31 mouse cellular contexts compared by ENCODE assay signal in genomic region chr5:4735461-4735860, GRCm38 (mm10). TPM values are rescaled to one million over a fixed set of nuclear protein-coding genes. Genes with fewer than 3 reads are reported as not detected.
DNase-seq lines count a peak whose midpoint lies in the region; ATAC-seq lines count a peak whose summit lies in the region.
"Had no signal": no experiment of that assay in that cellular context is flagged by ENCODE, and none has a peak within 500 bp of the region (broad histone marks: within the 10 kb centered on the region; RNA-seq: fewer than 3 reads in every experiment).

No protein-coding gene starts in this region.

- no peaks in the 10 kb centered on the region for H3K27me3 ChIP-seq in kidney, embryonic 14.5 days (ENCODE audit: control insufficient read depth, insufficient read depth, low read length)
- H3K27me3 ChIP-seq: CH12.LX; forebrain, embryonic 13.5 days; heart, embryonic 12.5 days; heart, embryonic 15.5 days; Patski had no signal

- no peak overlapping the region for H3K27ac ChIP-seq in kidney, embryonic 14.5 days (ENCODE audit: low read depth, low read length)
- H3K27ac ChIP-seq: embryonic facial prominence, embryonic 13.5 days; forebrain, embryonic 10.5 days; forebrain, embryonic 13.5 days; gastrocnemius, adult 2 months; heart, embryonic 15.5 days; hindbrain, embryonic 10.5 days; hindbrain, embryonic 13.5 days had no signal

- 76% methylated on average over 7 of the region's 7 CpGs for WGBS in kidney, embryonic 14.5 days

- H3K4me2 ChIP-seq in kidney, embryonic 14.5 days (replicated peaks; ENCODE audit: low read depth, low read length), result no peak overlapping the region
- H3K4me2 ChIP-seq: embryonic facial prominence, embryonic 13.5 days; forebrain, embryonic 13.5 days; heart, embryonic 12.5 days; heart, embryonic 15.5 days; hindbrain, embryonic 13.5 days had no signal

- no peak overlapping the region for H3K4me3 ChIP-seq in kidney, embryonic 14.5 days (ENCODE audit: low read length)
- H3K4me3 ChIP-seq: embryonic facial prominence, embryonic 13.5 days; forebrain, embryonic 10.5 days; forebrain, embryonic 13.5 days; gastrocnemius, adult 2 months; heart, embryonic 12.5 days; heart, embryonic 15.5 days; hindbrain, embryonic 10.5 days; hindbrain, embryonic 13.5 days had no signal

- no peaks in the 10 kb centered on the region; the same call in 1 of the 2 replicates for H3K4me1 ChIP-seq in kidney, embryonic 14.5 days (ENCODE audit: control insufficient read depth, insufficient read depth, low read length)

- DNase-seq in kidney, adult 11 months, result peak; percentile 46
- DNase-seq in kidney, adult 8-10 months, result peak; percentile 54 to 69
- no peak for DNase-seq in kidney, postnatal 4 days
- DNase-seq in kidney, postnatal 14 days, result peak; percentile 14
- DNase-seq in urinary bladder, postnatal 25 days (ENCODE audit: low spot score), result no peak
- DNase-seq: adrenal gland, postnatal 10 days; adrenal gland, postnatal 36 days; B cell, adult 2 months; cerebellum, adult 11 months; cerebellum, adult 2 months; cerebellum, adult 9-11 months; cerebellum, postnatal 25 days; gastrocnemius, adult 2 months; gastrocnemius, postnatal 14 days; heart, adult 11 months; heart, postnatal 10 days; heart, postnatal 36 days had no signal

- no peak for ATAC-seq in kidney, embryonic 14.5 days (ENCODE audit: low FRiP score, low TSS enrichment)
- no peak for ATAC-seq in frontal cortex, adult (ENCODE audit: low TSS enrichment)
- ATAC-seq: forebrain, embryonic 13.5 days; forebrain, embryonic 16.5 days; hindbrain, embryonic 16.5 days; Patski had no signal

- no peak overlapping the region for H3K9ac ChIP-seq in kidney, embryonic 14.5 days (ENCODE audit: low read depth, low read length)
- H3K9ac ChIP-seq: embryonic facial prominence, embryonic 13.5 days; forebrain, embryonic 13.5 days; heart, embryonic 12.5 days; heart, embryonic 15.5 days; hindbrain, embryonic 13.5 days had no signal

- no peaks in the 10 kb centered on the region for H3K9me3 ChIP-seq in kidney, embryonic 14.5 days (ENCODE audit: control insufficient read depth, low read length)
- H3K9me3 ChIP-seq: embryonic facial prominence, embryonic 13.5 days; forebrain, embryonic 10.5 days; forebrain, embryonic 13.5 days; G1E; heart, embryonic 12.5 days; heart, embryonic 15.5 days; hindbrain, embryonic 10.5 days; hindbrain, embryonic 13.5 days had no signal

- H3K36me3 ChIP-seq in kidney, embryonic 14.5 days (ENCODE audit: control insufficient read depth, insufficient read depth, low read length), result no peaks in the 10 kb centered on the region
- H3K36me3 ChIP-seq: embryonic facial prominence, embryonic 13.5 days; forebrain, embryonic 10.5 days; G1E; heart, embryonic 12.5 days; heart, embryonic 15.5 days; hindbrain, embryonic 10.5 days; hindbrain, embryonic 13.5 days had no signal

RNA-seq across cellular contexts. Expression of gene Fzd1, which starts 22.4 kb away (rescaled TPM):
- 29.6 and 44.7 TPM in 2 replicates for polyA plus RNA-seq in kidney, embryonic 14.5 days (2014; fragmentation: Nextera tagmentation; extraction: Ambion mirVana)
- polyA plus RNA-seq: G1E had no signal

Comparison
In these comparisons a context has a peak if more than half of its experiments do, and no peak if none do; other contexts are left out.
1. DNase-seq: peak in kidney, adult 11 months (single experiment), kidney, adult 8-10 months (2 of 2) and kidney, postnatal 14 days (single experiment); none in kidney, postnatal 4 days (0 of 2) and urinary bladder, postnatal 25 days (single experiment).